Mouse (Mus musculus): ENCODE measurements around the gene Baiap2l1. TPM values are rescaled to one million over a fixed set of nuclear protein-coding genes. Genes with fewer than 3 reads are reported as not detected.

Baiap2l1 gene
- total RNA-seq, 2 experiments from 2014 or later, result 0.35 to 0.41 TPM

- Histone ChIP-seq H3K4me3 (no peak overlapping the region), H3K27ac (no peak overlapping the region)
- DNase-seq (ENCODE audit: extremely low spot score in 1 of 2, low spot score in 2 of 2), result no peak
- no peak for TF ChIP-seq CTCF (IDR thresholded peaks at IDR 0.05)
- intact Hi-C loops (cut with DNase I), result no loop called here
These were observed 61.8 kb downstream of the Baiap2l1 start for GRCm38 (mm10) chr5:144296090-144296604.

- H3K27ac ChIP-seq, result no peak overlapping the region
- DNase-seq (ENCODE audit: extremely low spot score in 1 of 2, low spot score in 2 of 2), result no peak
- intact Hi-C loops (cut with DNase I), result no loop called here
- no peak for TF ChIP-seq CTCF (IDR thresholded peaks at IDR 0.05)
- no peak overlapping the region for H3K4me3 ChIP-seq
These were observed 62.6 kb downstream of the Baiap2l1 start for GRCm38 (mm10) chr5:144295357-144295756.

- no peak for TF ChIP-seq CTCF (IDR thresholded peaks at IDR 0.05)
- DNase-seq (ENCODE audit: extremely low spot score in 1 of 2, low spot score in 2 of 2), result no peak
- intact Hi-C loops (cut with DNase I), result no loop called here
- Histone ChIP-seq H3K4me3 (no peak overlapping the region), H3K27ac (no peak overlapping the region)
These were observed 63.0 kb downstream of the Baiap2l1 start for GRCm38 (mm10) chr5:144294908-144295307.

- Histone ChIP-seq H3K4me3 (no peak overlapping the region), H3K27ac (no peak overlapping the region)
- no peak for TF ChIP-seq CTCF (IDR thresholded peaks at IDR 0.05)
- DNase-seq (ENCODE audit: extremely low spot score in 1 of 2, low spot score in 2 of 2), result no peak
- intact Hi-C loops (cut with DNase I), result no loop called here
These were observed 68.0 kb downstream of the Baiap2l1 start for GRCm38 (mm10) chr5:144289769-144290440.

GRCm38 (mm10) chr5:144288391-144288790 lies 69.5 kb downstream of the Baiap2l1 start:
- no peak overlapping the region for H3K4me3 ChIP-seq
- DNase-seq (ENCODE audit: extremely low spot score in 1 of 2, low spot score in 2 of 2), result no peak
- intact Hi-C loops (cut with DNase I), result no loop called here

GRCm38 (mm10) chr5:144287267-144287820 lies 70.6 kb downstream of the Baiap2l1 start:
- no peak for DNase-seq (ENCODE audit: extremely low spot score in 1 of 2, low spot score in 2 of 2)
- no peak overlapping the region for H3K4me3 ChIP-seq
- H3K27ac ChIP-seq, result no peak overlapping the region
- intact Hi-C loops (cut with DNase I), result no loop called here
- TF ChIP-seq CTCF (IDR thresholded peaks at IDR 0.05), result no peak

More at GRCm38 (mm10) chr5:144288391-144288790, 69.5 kb downstream of the Baiap2l1 start:
- no peak overlapping the region for H3K27ac ChIP-seq
- TF ChIP-seq CTCF (IDR thresholded peaks at IDR 0.05), result no peak

- H3K27ac ChIP-seq, result no peak overlapping the region
- H3K4me3 ChIP-seq, result no peak overlapping the region
- DNase-seq (ENCODE audit: extremely low spot score in 1 of 2, low spot score in 2 of 2), result no peak
- no peak for TF ChIP-seq CTCF (IDR thresholded peaks at IDR 0.05)
- intact Hi-C loops (cut with DNase I), result no loop called here
These were observed 71.2 kb downstream of the Baiap2l1 start for GRCm38 (mm10) chr5:144286591-144287266.

- TF ChIP-seq CTCF (IDR thresholded peaks at IDR 0.05), result no peak
- intact Hi-C loops (cut with DNase I), result no loop called here
- DNase-seq (ENCODE audit: extremely low spot score in 1 of 2, low spot score in 2 of 2), result no peak
- H3K27ac ChIP-seq, result no peak overlapping the region
- no peak overlapping the region for H3K4me3 ChIP-seq
These were observed 73.3 kb downstream of the Baiap2l1 start for GRCm38 (mm10) chr5:144284599-144284998.

GRCm38 (mm10) chr5:144283551-144284031 lies 74.3 kb downstream of the Baiap2l1 start:
- H3K27ac ChIP-seq, result no peak overlapping the region
- no peak overlapping the region for H3K4me3 ChIP-seq
- no peak for DNase-seq (ENCODE audit: extremely low spot score in 1 of 2, low spot score in 2 of 2)
- intact Hi-C loops (cut with DNase I), result no loop called here
- TF ChIP-seq CTCF (IDR thresholded peaks at IDR 0.05), result no peak

- peak in 1 of 2 experiments; percentile 26 for DNase-seq (ENCODE audit: extremely low spot score in 1 of 2, low spot score in 2 of 2)
- TF ChIP-seq CTCF (IDR thresholded peaks at IDR 0.05), result no peak
- intact Hi-C loops (cut with DNase I), result no loop called here
- Histone ChIP-seq H3K4me3 (no peak overlapping the region), H3K27ac (no peak overlapping the region)
These were observed 75.2 kb downstream of the Baiap2l1 start for GRCm38 (mm10) chr5:144282470-144283260.

GRCm38 (mm10) chr5:144279926-144280325 lies 78.0 kb downstream of the Baiap2l1 start:
- no peak for DNase-seq (ENCODE audit: extremely low spot score in 1 of 2, low spot score in 2 of 2)
- TF ChIP-seq CTCF (IDR thresholded peaks at IDR 0.05), result no peak
- intact Hi-C loops (cut with DNase I), result no loop called here
- no peak overlapping the region for H3K27ac ChIP-seq
- H3K4me3 ChIP-seq, result no peak overlapping the region
